Mouse (Mus musculus) liver, embryonic 16.5 days (tissue): ENCODE measurements around the gene Ing1. TPM values are rescaled to one million over a fixed set of nuclear protein-coding genes. Genes with fewer than 3 reads are reported as not detected.

Source experiments
- ATAC-seq: fragments of 200-750 bp; cut with Nextera tagmentation; 2 replicates; pipeline ENCODE4 v1.8.0; 2017; ENCODE audit warnings: low read depth, mild to moderate bottlenecking, moderate number of reproducible peaks, moderate library complexity
- H3K27ac ChIP-seq: fragments of 300-500 bp; sonication (generic); 2 replicates; pipeline ENCODE4 v1.5.1; 2014; ENCODE audit warnings: mild to moderate bottlenecking, low read length
- H3K27me3 ChIP-seq: fragments of 300-500 bp; sonication (generic); 2 replicates; pipeline ENCODE4 v1.6.1; 2014; ENCODE audit warnings: low read depth, low read length, mixed read lengths; ENCODE audit not compliant: control insufficient read depth, insufficient read depth
- H3K36me3 ChIP-seq: fragments of 300-500 bp; sonication (generic); 2 replicates; pipeline ENCODE4 v1.6.1; 2014; ENCODE audit warnings: mild to moderate bottlenecking; ENCODE audit not compliant: control insufficient read depth, insufficient read depth
- H3K4me1 ChIP-seq: fragments of 300-500 bp; sonication (generic); 2 replicates; pipeline ENCODE4 v1.6.1; 2014; ENCODE audit warnings: low read depth, low read length, mixed read lengths; ENCODE audit not compliant: control insufficient read depth
- H3K4me2 ChIP-seq: fragments of 300-500 bp; sonication (generic); 2 replicates; pipeline ENCODE4 v1.6.1; 2014; ENCODE audit warnings: low read depth, low read length, mixed read lengths
- H3K4me3 ChIP-seq: fragments of 300-500 bp; sonication (generic); 2 replicates; pipeline ENCODE4 v1.5.1; 2014; ENCODE audit warnings: low read depth, mild to moderate bottlenecking, low read length
- H3K9ac ChIP-seq: fragments of 300-500 bp; sonication (generic); 2 replicates; pipeline ENCODE4 v1.6.1; 2014; ENCODE audit warnings: low read depth, low read length
- H3K9me3 ChIP-seq: fragments of 300-500 bp; sonication (generic); replicated peaks from 2 replicates; pipeline ENCODE4 v1.6.1; 2016; ENCODE audit warnings: low read length; ENCODE audit not compliant: control insufficient read depth
- WGBS: fragments of 180-500 bp; shearing (Covaris S2); extraction: QIAGEN DNeasy Blood & Tissue Kit; methylation state at CpG from one replicate; pipeline ENCODE4 v1.1.7; 2014; ENCODE audit not compliant: insufficient replicate concordance; 5-methylcytosine and 5-hydroxymethylcytosine counted together
- polyA plus RNA-seq: library from polyadenylated mRNA; unstranded; fragments of >200 nt; fragmentation: Nextera tagmentation; extraction: Ambion mirVana; gene quantifications from 2 replicates; pipeline ENCODE4 v1.2.1, GENCODE M21; 2015

The Ing1 gene
- polyA plus RNA-seq, 1 experiment from 2014 or later: 11.1 TPM

DNA sequence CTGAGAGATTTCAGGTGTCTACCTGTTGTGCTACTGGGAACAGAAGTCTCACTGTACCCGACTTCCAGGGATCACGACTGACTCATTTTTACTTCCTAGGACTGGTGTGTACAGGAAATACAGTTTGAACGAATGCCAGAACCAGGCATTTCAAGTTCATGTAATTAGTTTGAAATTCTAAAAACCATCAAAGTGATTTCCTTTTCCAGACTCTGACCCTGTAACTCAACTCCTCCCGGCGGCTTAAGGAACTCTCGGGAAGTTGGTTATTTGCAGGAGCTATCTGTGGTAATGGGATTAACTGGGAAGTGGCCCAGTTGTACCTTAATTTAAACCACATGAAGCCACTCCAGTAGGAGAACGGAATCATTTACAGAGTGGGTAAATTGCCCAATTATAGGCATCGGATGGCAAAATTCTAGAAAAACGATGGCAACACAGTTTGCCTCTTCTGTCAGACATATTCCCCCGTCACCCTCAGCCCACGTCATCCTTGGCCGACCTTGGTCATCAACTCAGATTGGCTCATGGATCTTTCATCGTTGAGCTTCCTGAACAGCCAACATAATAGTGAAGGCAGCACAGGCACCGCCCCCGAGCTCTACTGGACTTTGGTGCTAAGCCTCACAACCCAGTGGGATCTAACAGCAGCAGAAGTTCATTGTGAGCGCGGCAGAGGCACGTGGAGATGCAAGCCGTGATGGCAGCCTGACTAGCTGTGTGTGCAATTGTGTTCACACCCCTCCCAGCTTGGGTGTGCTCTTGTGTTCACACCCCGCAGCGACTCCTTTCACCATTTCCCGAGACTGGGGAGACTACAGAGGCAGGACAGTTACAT lies 14.1 kb downstream of the Ing1 start:
- Histone ChIP-seq H3K9me3 (no peaks in the 10 kb centered on the region), H3K4me1 (no peaks in the 10 kb centered on the region), H3K27ac (no peak overlapping the region), H3K4me2 (no peak overlapping the region), H3K36me3 (no peaks in the 10 kb centered on the region; the same call in 1 of the 2 replicates), H3K4me3 (no peak overlapping the region), H3K27me3 (no peaks in the 10 kb centered on the region), H3K9ac (no peak overlapping the region)
- 77% methylated on average over 22 of the region's 22 CpGs for WGBS
- no peak for ATAC-seq

- no peak overlapping the region for H3K4me3 ChIP-seq
- no peak overlapping the region for H3K9ac ChIP-seq
- H3K4me1 ChIP-seq: peaks cover 3% of the 10 kb centered on the region; the same call in 1 of the 2 replicates
- no peaks in the 10 kb centered on the region for H3K9me3 ChIP-seq
- ATAC-seq: no peak
- no peak overlapping the region for H3K4me2 ChIP-seq
- H3K27ac ChIP-seq: no peak overlapping the region
- WGBS: 86% methylated on average over 4 of the region's 4 CpGs
- H3K27me3 ChIP-seq: no peaks in the 10 kb centered on the region
- H3K36me3 ChIP-seq: no peaks in the 10 kb centered on the region
These were observed 15.4 kb downstream of the Ing1 start for GRCm38 (mm10) chr8:11570742-11571141.

DNA sequence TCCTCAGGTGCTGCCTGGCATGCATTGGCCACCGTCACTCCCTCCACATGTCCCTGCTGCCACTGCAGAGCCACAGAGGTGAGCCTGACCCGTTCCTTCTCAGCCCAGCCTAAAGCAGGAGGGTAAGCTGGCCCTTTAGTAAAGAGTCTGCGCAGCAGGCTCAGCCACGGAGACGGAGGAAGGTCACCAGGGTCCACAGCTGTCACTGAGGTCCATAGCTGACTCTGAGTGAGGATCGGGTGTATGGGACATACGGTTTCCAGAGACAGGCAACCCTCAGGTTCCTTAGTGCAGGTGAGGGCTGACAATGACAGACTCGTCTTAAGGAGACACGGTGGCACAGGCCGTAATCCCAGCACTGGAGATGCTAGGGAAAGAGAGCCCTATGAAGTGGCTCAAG lies 16.6 kb downstream of the Ing1 start:
- no peaks in the 10 kb centered on the region for H3K36me3 ChIP-seq
- H3K4me1 ChIP-seq: peaks cover 3% of the 10 kb centered on the region; the same call in 1 of the 2 replicates
- no peak overlapping the region for H3K9ac ChIP-seq
- H3K4me3 ChIP-seq: no peak overlapping the region
- WGBS: 84% methylated on average over 10 of the region's 10 CpGs
- H3K27me3 ChIP-seq: no peaks in the 10 kb centered on the region
- no peak overlapping the region for H3K4me2 ChIP-seq
- H3K27ac ChIP-seq: no peak overlapping the region
- H3K9me3 ChIP-seq: no peaks in the 10 kb centered on the region
- no peak for ATAC-seq

DNA sequence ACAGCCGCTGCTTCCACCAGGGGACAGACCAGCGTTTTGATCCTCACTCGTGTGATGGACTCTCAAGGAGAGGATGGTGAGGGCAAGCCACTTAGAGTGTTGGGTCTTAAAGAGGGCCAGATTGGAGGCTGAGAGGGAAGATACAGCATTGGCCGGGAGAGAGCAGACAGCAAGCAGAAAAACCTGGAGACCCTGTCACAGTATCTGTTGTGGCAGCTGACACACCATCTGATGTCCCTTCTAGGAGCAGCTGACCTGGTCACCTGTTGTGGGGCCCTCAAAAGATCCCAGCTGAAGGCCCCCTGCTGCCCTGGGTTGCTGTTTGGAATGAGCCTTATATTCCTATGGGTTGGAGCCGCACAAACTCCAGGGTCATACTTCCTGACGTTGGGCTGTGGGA lies 17.1 kb downstream of the Ing1 start:
- H3K9ac ChIP-seq: no peak overlapping the region
- no peak for ATAC-seq
- 64% methylated on average over 6 of the region's 6 CpGs for WGBS
- no peak overlapping the region for H3K4me3 ChIP-seq
- H3K4me2 ChIP-seq: no peak overlapping the region
- H3K27me3 ChIP-seq: no peaks in the 10 kb centered on the region
- no peaks in the 10 kb centered on the region for H3K36me3 ChIP-seq
- no peak overlapping the region for H3K27ac ChIP-seq
- peaks cover 3% of the 10 kb centered on the region; the same call in 1 of the 2 replicates for H3K4me1 ChIP-seq
- no peaks in the 10 kb centered on the region for H3K9me3 ChIP-seq

- Histone ChIP-seq H3K27me3 (no peaks in the 10 kb centered on the region), H3K9me3 (no peaks in the 10 kb centered on the region), H3K36me3 (no peaks in the 10 kb centered on the region), H3K4me3 (no peak overlapping the region), H3K9ac (no peak overlapping the region), H3K4me1 (peaks cover 3% of the 10 kb centered on the region; the same call in 1 of the 2 replicates), H3K27ac (0 out of 2 replicates have a peak overlapping the region, but pooled peaks have one; percentile 27), H3K4me2 (no peak overlapping the region)
- WGBS: 37% methylated on average over 9 of the region's 9 CpGs
- no peak for ATAC-seq
These were observed 19.7 kb downstream of the Ing1 start for GRCm38 (mm10) chr8:11574911-11575603.

GRCm38 (mm10) chr8:11575604-11576384 lies 20.4 kb downstream of the Ing1 start:
- Histone ChIP-seq H3K4me1 (peaks cover 3% of the 10 kb centered on the region; the same call in 1 of the 2 replicates), H3K4me2 (no peak overlapping the region), H3K27ac (no peak overlapping the region), H3K27me3 (no peaks in the 10 kb centered on the region), H3K4me3 (no peak overlapping the region), H3K9ac (no peak overlapping the region), H3K36me3 (no peaks in the 10 kb centered on the region), H3K9me3 (no peaks in the 10 kb centered on the region)
- 43% methylated on average over 16 of the region's 16 CpGs for WGBS
- no peak for ATAC-seq

DNA sequence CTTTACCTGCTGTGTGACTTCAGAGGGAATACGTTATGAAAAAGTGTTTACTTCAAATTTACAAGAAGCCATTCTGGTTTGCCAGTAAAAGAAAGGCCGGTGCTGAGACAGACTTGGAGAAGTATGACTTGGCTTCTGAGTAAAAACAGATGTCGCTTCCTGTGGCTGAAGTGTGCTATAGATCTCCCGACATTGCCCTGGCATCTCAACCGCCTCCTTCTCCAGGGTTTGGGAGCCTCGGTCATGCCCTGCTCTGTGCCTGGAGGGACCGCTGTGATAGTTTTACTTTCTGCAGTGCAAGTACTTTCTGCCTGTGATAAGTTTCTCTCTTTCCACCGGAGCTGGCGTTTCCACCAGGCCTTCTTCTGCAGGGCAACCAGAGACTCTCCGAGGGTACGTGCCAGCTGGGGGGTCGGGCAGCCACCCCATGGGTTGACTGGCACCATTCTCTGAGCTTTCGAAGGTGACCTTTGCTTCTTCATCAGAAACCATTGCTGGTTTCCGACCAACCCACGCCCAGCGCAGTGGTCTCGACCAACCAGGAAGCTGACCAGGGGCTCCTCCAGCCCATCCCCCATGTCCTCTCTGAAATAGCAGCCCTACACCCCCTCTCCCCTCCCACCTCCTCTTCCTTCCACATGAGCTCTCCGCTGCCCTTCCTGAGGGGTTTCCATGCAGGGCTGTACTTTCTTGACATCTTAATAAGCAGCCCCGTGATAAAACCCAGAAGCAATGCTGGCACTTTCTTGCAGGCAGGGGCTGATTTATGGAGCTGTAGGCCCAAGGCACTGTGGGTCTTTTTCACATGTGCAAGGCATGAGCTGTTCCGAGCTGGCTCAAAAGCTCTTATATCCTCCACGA lies 30.4 kb downstream of the Ing1 start:
- Histone ChIP-seq H3K36me3 (no peaks in the 10 kb centered on the region), H3K27me3 (no peaks in the 10 kb centered on the region), H3K4me2 (no peak overlapping the region), H3K27ac (no peak overlapping the region), H3K9me3 (no peaks in the 10 kb centered on the region), H3K4me3 (no peak overlapping the region), H3K4me1 (no peaks in the 10 kb centered on the region), H3K9ac (no peak overlapping the region)
- 58% methylated on average over 21 of the region's 21 CpGs for WGBS
- no peak for ATAC-seq

DNA sequence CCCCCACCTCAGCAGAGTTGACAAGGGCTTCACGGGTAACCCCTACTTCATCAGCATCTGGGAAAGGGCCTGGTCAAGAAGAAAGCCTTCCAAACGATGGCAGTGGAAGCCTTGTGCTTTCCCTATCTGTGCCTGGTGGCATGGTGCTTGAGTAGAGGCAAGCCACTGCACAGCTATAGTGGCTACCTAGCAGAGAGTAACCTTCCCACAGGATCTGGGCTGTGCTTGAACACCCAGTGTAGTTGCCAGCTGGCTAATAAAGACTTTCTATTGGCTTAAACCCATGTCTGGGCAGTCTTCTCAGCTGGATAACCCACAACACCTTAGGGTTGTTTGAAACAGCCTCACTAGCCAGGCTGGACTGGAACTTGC lies 31.0 kb downstream of the Ing1 start:
- Histone ChIP-seq H3K9ac (no peak overlapping the region), H3K4me2 (no peak overlapping the region), H3K9me3 (no peaks in the 10 kb centered on the region), H3K27ac (no peak overlapping the region), H3K4me1 (no peaks in the 10 kb centered on the region), H3K4me3 (no peak overlapping the region), H3K36me3 (no peaks in the 10 kb centered on the region), H3K27me3 (no peaks in the 10 kb centered on the region)
- 41% methylated on average over 2 of the region's 2 CpGs for WGBS
- no peak for ATAC-seq
